Mouse (Mus musculus) lung, postnatal 10 days (tissue): ENCODE measurements around the gene Ehbp1l1.
A peak's percentile ranks its signal among the peaks of the same experiment; 100 is the strongest.

Experiments
- DNase-seq: peaks from one replicate; pipeline ENCODE4 v3.0.0; 2021

The Ehbp1l1 gene

GRCm38 (mm10) chr19:5725767-5726515 is at the start of gene Ehbp1l1:
TSS of gene Ehbp1l1 (minus strand) at chr19:5726317.
- DNase-seq = peak; percentile 85

- peak; percentile 98 for DNase-seq
Measured at GRCm38 (mm10) chr19:5770925-5771860, 45.1 kb upstream of the Ehbp1l1 start, which contains the start of gene Scyl1. TSS of gene Scyl1 (minus strand) at chr19:5771419.

GRCm38 (mm10) chr19:5770311-5770710 is 44.2 kb upstream of the Ehbp1l1 start:
- DNase-seq = peak; percentile 37

GRCm38 (mm10) chr19:5767271-5767670 is 41.2 kb upstream of the Ehbp1l1 start:
- no peak for DNase-seq

GRCm38 (mm10) chr19:5763163-5763562 is 37.0 kb upstream of the Ehbp1l1 start:
- DNase-seq = no peak

- no peak for DNase-seq
Measured at GRCm38 (mm10) chr19:5758878-5759403, 32.8 kb upstream of the Ehbp1l1 start.

- no peak for DNase-seq
Measured at GRCm38 (mm10) chr19:5756991-5757636, 31.0 kb upstream of the Ehbp1l1 start.

- no peak for DNase-seq
Measured at GRCm38 (mm10) chr19:5756321-5756985, 30.3 kb upstream of the Ehbp1l1 start.

GRCm38 (mm10) chr19:5751742-5752141 is 25.6 kb upstream of the Ehbp1l1 start:
- DNase-seq = peak; percentile 73

GRCm38 (mm10) chr19:5750951-5751350 is 24.8 kb upstream of the Ehbp1l1 start:
- DNase-seq = no peak

- DNase-seq = no peak
Measured at GRCm38 (mm10) chr19:5749476-5749875, 23.4 kb upstream of the Ehbp1l1 start.

GRCm38 (mm10) chr19:5746907-5747363 is 20.8 kb upstream of the Ehbp1l1 start:
- no peak for DNase-seq

- peak; percentile 51 for DNase-seq
Measured at GRCm38 (mm10) chr19:5745756-5746710, 19.9 kb upstream of the Ehbp1l1 start.

- peak; percentile 70 for DNase-seq
Measured at GRCm38 (mm10) chr19:5743576-5743975, 17.5 kb upstream of the Ehbp1l1 start.

- peak; percentile 48 for DNase-seq
Measured at GRCm38 (mm10) chr19:5742241-5742641, 16.1 kb upstream of the Ehbp1l1 start.

GRCm38 (mm10) chr19:5741641-5742240 is 15.6 kb upstream of the Ehbp1l1 start:
- peak; percentile 94 for DNase-seq

GRCm38 (mm10) chr19:5740320-5741317 is 14.5 kb upstream of the Ehbp1l1 start, which contains the start of gene Ltbp3:
TSS of gene Ltbp3 (plus strand) at chr19:5740904.
- peak; percentile 94 for DNase-seq

- DNase-seq = no peak
Measured at GRCm38 (mm10) chr19:5739446-5739845, 13.3 kb upstream of the Ehbp1l1 start.

GRCm38 (mm10) chr19:5734325-5734724 is 8.2 kb upstream of the Ehbp1l1 start:
- no peak for DNase-seq
